Mouse (Mus musculus) frontal cortex, adult (tissue): ENCODE data around the gene Rcan1.

Experiments
- ATAC-seq: cut with Nextera tagmentation; 2 replicates; pipeline ENCODE4 v1.9.2; 2017; ENCODE audit warnings: mild to moderate bottlenecking, moderate library complexity, mixed read lengths; ENCODE audit not compliant: low TSS enrichment

Gene Rcan1

GRCm38 (mm10) chr16:92348941-92349340 is 121.7 kb downstream of the Rcan1 start:
- ATAC-seq: no peak

GRCm38 (mm10) chr16:92346297-92346916 is 124.3 kb downstream of the Rcan1 start:
- no peak for ATAC-seq

GRCm38 (mm10) chr16:92345177-92345576 is 125.5 kb downstream of the Rcan1 start:
- no peak for ATAC-seq
